Mouse (Mus musculus) small intestine, adult 2 months (tissue): Measurements from ENCODE around the gene Ccm2. TPM values are rescaled to one million over a fixed set of nuclear protein-coding genes. Genes with fewer than 3 reads are reported as not detected.
A peak's percentile ranks its signal among the peaks of the same experiment; 100 is the strongest.

Experiments
- H3K27ac ChIP-seq: fragments of 200-500 bp; 2 replicates; pipeline ENCODE4 v1.5.1; 2012; ENCODE audit warnings: low read depth, low read length, control low read depth, inconsistent platforms; ENCODE audit not compliant: insufficient read depth
- H3K27me3 ChIP-seq: fragments of 200-500 bp; 2 replicates; pipeline ENCODE4 v1.6.1; 2012; ENCODE audit warnings: mild to moderate bottlenecking, moderate library complexity, low read length, inconsistent platforms; ENCODE audit not compliant: control insufficient read depth, insufficient read depth
- H3K36me3 ChIP-seq: fragments of 200-500 bp; 2 replicates; pipeline ENCODE4 v1.6.1; 2012; ENCODE audit warnings: mild to moderate bottlenecking, low read length, control low read depth, inconsistent platforms; ENCODE audit not compliant: control insufficient read depth, insufficient read depth
- H3K4me1 ChIP-seq: fragments of 200-500 bp; 2 replicates; pipeline ENCODE4 v1.6.1; 2012; ENCODE audit warnings: low read length, inconsistent platforms, mixed read lengths; ENCODE audit not compliant: control insufficient read depth, insufficient read depth, insufficient read length
- H3K4me3 ChIP-seq: fragments of 200-500 bp; 2 replicates; pipeline ENCODE4 v1.5.1; 2012; ENCODE audit warnings: low read depth, mild to moderate bottlenecking, control low read depth, inconsistent platforms, low read length, moderate library complexity
- CTCF ChIP-seq: fragments of 200-500 bp; IDR thresholded peaks from 2 replicates; pipeline ENCODE4 v1.5.1; 2012; ENCODE audit warnings: low read depth, mild to moderate bottlenecking, control low read depth, inconsistent platforms, low read length, moderate library complexity, mixed read lengths; ENCODE audit not compliant: insufficient replicate concordance, insufficient read length; ENCODE audit errors: extremely low read depth
- POLR2A ChIP-seq: fragments of 200-500 bp; IDR thresholded peaks from 2 replicates; pipeline ENCODE4 v1.6.1; 2012; ENCODE audit warnings: low read depth, mild to moderate bottlenecking, control low read depth, inconsistent platforms, low read length, moderate library complexity
- WGBS: fragments of 180-500 bp; shearing (Covaris S2); methylation state at CpG from one replicate; pipeline ENCODE4 v1.1.7; 2018; 5-methylcytosine and 5-hydroxymethylcytosine counted together
- polyA plus RNA-seq: library from polyadenylated mRNA; depleted of rRNA; stranded (reverse); fragments of >200 nt; gene quantifications from 2 replicates; pipeline ENCODE4 v1.2.3, GENCODE M21; 2012; rRNA removed

Gene Ccm2
- 25.7 and 39.0 TPM in 2 replicates for polyA plus RNA-seq

DNA sequence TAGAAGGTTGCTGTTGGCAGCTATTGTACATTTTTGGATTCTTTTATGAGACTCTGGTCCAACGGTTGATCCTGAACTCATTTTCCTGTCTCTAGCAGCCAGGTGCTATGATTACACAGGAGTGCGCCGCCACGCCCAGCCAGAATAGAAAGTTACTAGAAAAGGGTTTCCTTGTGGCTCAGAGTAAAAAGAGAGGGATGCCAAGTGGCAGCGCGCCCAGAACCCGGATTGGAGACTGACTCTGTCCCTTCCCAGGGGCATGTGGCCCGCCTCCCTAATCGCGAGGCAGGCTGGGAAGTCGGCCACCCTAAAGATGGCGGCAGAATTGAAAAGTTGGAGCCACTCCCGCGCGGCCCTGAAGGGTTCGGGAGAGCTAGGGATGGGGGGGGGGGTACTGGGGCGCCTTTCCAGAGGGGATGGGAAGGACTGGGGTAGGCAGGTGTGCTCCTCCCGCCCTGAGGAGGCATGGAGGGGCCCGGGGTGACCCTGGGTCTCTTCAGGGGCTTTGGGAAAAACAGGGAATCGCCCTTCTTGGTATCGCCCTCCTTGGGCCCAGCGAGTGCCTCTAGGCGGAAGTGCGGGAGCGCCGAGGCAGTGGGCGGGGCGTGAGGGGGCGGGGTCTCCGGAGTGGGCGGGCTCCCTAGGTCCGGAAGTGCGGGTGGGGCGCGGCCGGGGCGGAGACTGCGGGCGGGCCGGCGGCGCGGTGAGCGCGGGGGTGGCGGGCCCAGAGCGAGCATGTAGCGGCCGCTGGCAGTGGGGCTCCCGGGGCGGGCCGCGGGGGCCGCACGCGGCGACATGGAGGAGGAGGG, at the start of gene Ccm2:
TSS of gene Ccm2 (plus strand) at position 683 of the 809 bp plus-strand sequence.
- H3K27ac ChIP-seq = peak within 1 kb of the TSS; percentile 82
- under 1% methylated on average over 37 of the region's 57 CpGs for WGBS
- H3K4me3 ChIP-seq = peak within 1 kb of the TSS; percentile 95
- no peaks in the 10 kb centered on the region; the same call in 1 of the 2 replicates for H3K4me1 ChIP-seq
- H3K36me3 ChIP-seq = no peaks in the 10 kb centered on the region
- no peaks in the 10 kb centered on the region for H3K27me3 ChIP-seq
- TF ChIP-seq CTCF = no peak
- TF ChIP-seq POLR2A = peak; percentile 95

DNA sequence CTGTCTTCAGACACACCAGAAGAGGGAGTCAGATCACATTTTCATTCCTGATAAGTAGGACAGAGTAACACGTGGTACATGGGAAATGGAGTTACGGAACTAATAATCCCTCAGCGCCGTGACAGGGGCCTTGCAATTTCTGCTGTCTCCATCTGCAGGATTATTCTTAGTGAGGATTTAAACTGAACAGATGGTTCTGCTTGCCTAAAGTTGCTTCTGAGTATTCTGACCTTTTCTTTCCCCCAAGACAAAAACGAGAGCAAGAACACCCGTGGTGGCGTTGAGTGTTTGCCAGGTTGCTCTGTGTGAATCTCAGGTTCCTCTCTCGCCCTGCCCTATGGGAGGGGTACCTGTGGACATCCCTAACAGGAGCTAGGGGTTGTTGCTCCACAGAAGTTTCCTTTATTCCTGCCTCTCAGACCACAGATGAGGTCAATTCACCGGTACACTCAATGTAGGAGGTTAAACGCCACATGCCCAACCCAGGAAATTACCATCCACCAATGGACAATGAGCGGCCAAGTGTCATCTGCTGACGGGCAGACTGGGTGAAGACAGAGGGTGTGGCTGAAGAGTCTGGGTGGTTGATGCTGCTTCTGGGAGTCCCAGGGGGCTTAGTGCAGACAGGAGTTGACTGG, 49.3 kb upstream of the Ccm2 start:
- H3K36me3 ChIP-seq = no peaks in the 10 kb centered on the region
- no peak overlapping the region for H3K27ac ChIP-seq
- H3K4me1 ChIP-seq = no peaks in the 10 kb centered on the region
- 83% methylated on average over 12 of the region's 12 CpGs for WGBS
- no peak overlapping the region; the same call in 1 of the 2 replicates for H3K4me3 ChIP-seq
- no peaks in the 10 kb centered on the region for H3K27me3 ChIP-seq
- TF ChIP-seq CTCF = no peak
- TF ChIP-seq POLR2A = no peak

DNA sequence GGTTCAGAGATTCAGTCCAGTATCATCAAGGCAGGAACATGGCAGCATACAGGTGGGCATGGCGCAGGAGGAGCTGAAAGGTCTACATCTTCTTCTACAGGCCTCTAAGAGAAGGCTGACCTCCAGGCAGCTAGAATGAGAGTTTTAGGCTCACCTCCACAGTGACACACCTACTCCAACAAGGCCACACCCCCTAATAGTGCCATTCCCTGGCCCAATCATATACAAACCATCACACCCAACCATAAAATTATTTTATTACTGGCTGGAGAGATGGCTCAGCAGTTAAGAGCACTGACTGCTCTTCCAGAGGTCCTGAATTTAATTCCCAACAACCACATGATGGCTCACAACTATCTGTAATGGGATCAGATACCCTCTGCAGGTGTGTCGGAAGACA, 44.2 kb upstream of the Ccm2 start:
- Histone ChIP-seq H3K4me1 (peaks cover 15% of the 10 kb centered on the region), H3K4me3 (no peak overlapping the region), H3K36me3 (no peaks in the 10 kb centered on the region), H3K27me3 (no peaks in the 10 kb centered on the region), H3K27ac (no peak overlapping the region)
- WGBS = 81% methylated on average over 2 of the region's 2 CpGs
- no peak for TF ChIP-seq POLR2A
- TF ChIP-seq CTCF = no peak

DNA sequence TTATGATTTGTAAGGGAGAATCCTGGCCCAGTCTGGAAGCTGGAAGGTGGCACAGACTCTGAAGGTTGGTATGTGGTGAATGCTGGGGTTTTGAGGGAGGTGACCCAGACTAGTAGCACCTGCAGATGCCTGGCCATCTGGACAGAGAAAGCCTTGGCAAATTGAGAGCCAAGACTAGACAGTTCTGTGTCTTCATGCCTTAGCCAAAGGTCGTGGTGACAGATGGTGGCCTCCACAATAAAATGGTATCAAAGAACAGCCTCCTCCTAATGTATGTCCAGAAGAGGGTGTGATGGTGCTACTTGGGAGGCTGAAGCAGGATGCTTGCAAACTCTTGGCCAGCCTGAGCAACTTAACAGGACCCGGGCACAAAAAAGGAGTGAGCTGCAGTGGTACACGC, 42.5 kb upstream of the Ccm2 start:
- Histone ChIP-seq H3K27ac (peak overlapping the region; percentile 28), H3K4me3 (no peak overlapping the region), H3K4me1 (peaks cover 15% of the 10 kb centered on the region), H3K27me3 (no peaks in the 10 kb centered on the region), H3K36me3 (no peaks in the 10 kb centered on the region)
- WGBS = 29% methylated on average over 3 of the region's 3 CpGs
- TF ChIP-seq POLR2A = no peak
- no peak for TF ChIP-seq CTCF

DNA sequence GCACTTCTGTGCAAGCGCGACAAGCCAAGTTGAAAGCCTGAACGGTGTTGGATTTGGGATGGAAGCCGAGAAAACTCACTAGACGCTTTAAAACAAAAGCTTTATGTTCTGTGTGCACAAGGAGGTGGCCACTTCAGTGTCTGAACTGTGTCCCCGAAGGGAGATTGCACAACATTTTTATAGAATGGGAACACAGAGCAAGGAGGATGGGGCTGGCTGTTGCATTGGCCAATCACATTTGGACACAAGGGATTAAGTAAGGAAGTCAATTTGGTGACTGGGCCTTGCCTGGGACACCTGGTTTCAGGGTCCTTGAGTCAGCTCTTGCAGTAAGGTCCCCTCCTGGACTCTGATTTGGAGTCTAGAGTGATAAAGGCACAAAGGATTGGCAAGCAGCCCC, 42.0 kb upstream of the Ccm2 start:
- TF ChIP-seq POLR2A (no peak), CTCF (no peak)
- H3K27me3 ChIP-seq = no peaks in the 10 kb centered on the region
- 28% methylated on average over 6 of the region's 6 CpGs for WGBS
- H3K27ac ChIP-seq = peak overlapping the region; percentile 28
- H3K4me3 ChIP-seq = no peak overlapping the region
- peaks cover 15% of the 10 kb centered on the region for H3K4me1 ChIP-seq
- no peaks in the 10 kb centered on the region for H3K36me3 ChIP-seq

DNA sequence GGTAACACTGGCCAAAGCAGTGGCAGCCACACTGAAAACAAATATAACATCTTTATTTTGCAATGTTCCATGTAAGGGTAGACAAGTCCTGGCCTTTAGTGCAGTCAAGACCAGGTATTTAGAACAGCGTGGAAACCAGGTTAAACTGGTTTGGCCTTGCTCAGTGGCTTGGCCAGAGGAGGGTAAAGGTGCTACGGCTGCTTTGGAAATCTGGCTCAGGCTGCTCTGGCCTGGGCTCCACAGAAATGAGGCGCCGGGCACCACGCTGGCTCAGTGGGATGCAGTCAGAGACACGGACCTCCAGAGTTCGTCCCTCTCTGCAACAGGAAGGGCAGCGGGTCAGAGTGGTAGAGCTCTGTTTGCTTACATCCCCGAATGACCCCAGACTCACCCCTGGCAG, 40.2 kb upstream of the Ccm2 start:
- Histone ChIP-seq H3K27me3 (no peaks in the 10 kb centered on the region), H3K27ac (no peak overlapping the region), H3K36me3 (no peaks in the 10 kb centered on the region), H3K4me1 (peaks cover 15% of the 10 kb centered on the region), H3K4me3 (no peak overlapping the region)
- 87% methylated on average over 9 of the region's 9 CpGs for WGBS
- TF ChIP-seq POLR2A (no peak), CTCF (no peak)

DNA sequence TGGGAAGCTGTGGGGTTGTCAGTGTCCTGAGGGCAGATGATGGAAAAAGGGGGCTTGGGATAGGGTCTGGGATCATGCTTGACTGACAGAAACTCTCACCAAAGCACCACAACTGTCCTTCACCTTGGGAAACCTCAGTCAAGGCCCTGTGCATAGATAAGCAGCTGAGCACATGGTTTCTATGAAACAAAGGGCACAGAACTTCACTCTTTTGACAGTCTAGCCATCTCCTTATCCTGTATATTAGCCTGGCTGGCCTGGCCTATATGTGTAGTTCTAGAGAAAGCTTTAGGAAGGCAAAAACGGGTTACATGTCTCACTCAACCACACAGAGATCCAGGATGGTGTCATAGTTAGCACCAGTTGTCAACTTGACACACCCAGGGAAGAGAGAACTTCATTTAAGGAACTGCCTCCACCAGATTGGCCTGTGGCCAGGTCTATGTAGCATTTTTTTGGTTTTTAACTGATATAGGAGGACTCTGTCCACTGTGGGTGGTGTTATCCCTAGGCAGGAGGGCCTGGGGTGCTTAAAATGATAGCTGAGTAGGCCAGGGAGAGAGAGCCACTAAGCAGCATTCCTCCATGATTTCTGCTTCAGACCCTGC, 38.3 kb upstream of the Ccm2 start:
- 47% methylated on average over 1 of the region's 1 CpGs for WGBS
- Histone ChIP-seq H3K36me3 (no peaks in the 10 kb centered on the region), H3K27ac (no peak overlapping the region), H3K27me3 (no peaks in the 10 kb centered on the region), H3K4me1 (peaks cover 13% of the 10 kb centered on the region), H3K4me3 (no peak overlapping the region)
- TF ChIP-seq POLR2A = no peak
- TF ChIP-seq CTCF = no peak
